9 mouse cellular contexts compared by ENCODE assay signal in the genomic region with DNA sequence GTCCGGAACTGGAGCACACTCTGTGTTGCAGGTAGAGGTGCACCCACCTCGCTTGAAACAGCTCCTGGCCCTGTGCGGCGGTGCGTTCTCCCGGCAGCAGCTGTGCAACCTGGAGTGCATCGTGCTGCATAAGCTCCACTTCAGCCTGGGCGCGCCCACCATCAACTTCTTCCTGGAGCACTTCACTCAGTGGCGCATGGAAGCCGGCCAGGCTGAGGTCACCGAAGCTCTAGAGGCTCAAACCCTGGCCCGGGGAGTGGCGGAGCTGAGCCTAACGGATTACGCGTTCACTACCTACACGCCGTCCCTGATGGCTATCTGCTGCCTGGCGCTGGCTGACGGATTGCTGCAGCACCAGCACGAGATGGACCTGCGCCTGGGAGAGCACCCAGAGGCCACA. TPM values are rescaled to one million over a fixed set of nuclear protein-coding genes. Genes with fewer than 3 reads are reported as not detected.
DNase-seq lines count a peak whose midpoint lies in the region; ATAC-seq and TF ChIP-seq lines count a peak whose summit lies in the region.
"Had no signal": no experiment of that assay in that cellular context is flagged by ENCODE, and none has a peak within 500 bp of the region (broad histone marks: within the 10 kb centered on the region; RNA-seq: fewer than 3 reads in every experiment).

No protein-coding gene starts in this region.

- no peaks in the 10 kb centered on the region for H3K9me3 ChIP-seq in kidney, postnatal 0 days (replicated peaks; ENCODE audit: low read length)
- H3K9me3 ChIP-seq in embryonic facial prominence, embryonic 10.5 days = no peaks in the 10 kb centered on the region
- no peaks in the 10 kb centered on the region for H3K9me3 ChIP-seq in intestine, embryonic 16.5 days (ENCODE audit: control insufficient read depth, low read length)

- TF ChIP-seq CTCF in kidney, postnatal 0 days (IDR thresholded peaks at IDR 0.05; ENCODE audit: low read depth) = no peak
- TF ChIP-seq CTCF in kidney, adult 2 months (conservative IDR thresholded peaks at IDR 0.05; ENCODE audit: insufficient read depth, insufficient read length, low read depth, low read length) = no peak

- no peak for TF ChIP-seq POLR2A in kidney, adult 2 months (IDR thresholded peaks at IDR 0.05; ENCODE audit: low read depth, low read length)

- ATAC-seq in kidney, postnatal 0 days (replicated peaks; ENCODE audit: low FRiP score, low read depth) = no peak
- ATAC-seq in intestine, embryonic 16.5 days = no peak

- H3K4me1 ChIP-seq in kidney, postnatal 0 days (replicated peaks; ENCODE audit: insufficient read depth, low read length) = peaks cover 27% of the 10 kb centered on the region
- H3K4me1 ChIP-seq in kidney, adult 2 months (ENCODE audit: control insufficient read depth, insufficient read depth, low read length) = peaks cover 6% of the 10 kb centered on the region; the same call in 1 of the 2 replicates
- H3K4me1 ChIP-seq in embryonic facial prominence, embryonic 10.5 days = peaks cover 57% of the 10 kb centered on the region
- peaks cover 32% of the 10 kb centered on the region for H3K4me1 ChIP-seq in intestine, embryonic 16.5 days (ENCODE audit: control insufficient read depth, insufficient read depth, low read length)

- intact Hi-C loops in left cerebral cortex, postnatal 25 days (cut with DNase I) = loop anchor here (2.0 to 5.0 kb wide), 2 partner anchors 45 to 62 kb away; a partner anchor contains a TSS

- no peak overlapping the region for H3K27ac ChIP-seq in kidney, postnatal 0 days
- no peak overlapping the region for H3K27ac ChIP-seq in kidney, adult 2 months (ENCODE audit: insufficient read depth, low read depth, low read length)
- no peak overlapping the region for H3K27ac ChIP-seq in embryonic facial prominence, embryonic 10.5 days (replicated peaks)
- no peak overlapping the region for H3K27ac ChIP-seq in intestine, embryonic 16.5 days (ENCODE audit: low read length)

- H3K36me3 ChIP-seq in kidney, postnatal 0 days (ENCODE audit: insufficient read depth, low read length) = no peaks in the 10 kb centered on the region
- H3K36me3 ChIP-seq in kidney, adult 2 months (ENCODE audit: control insufficient read depth, insufficient read depth, low read length) = no peaks in the 10 kb centered on the region
- H3K36me3 ChIP-seq in embryonic facial prominence, embryonic 10.5 days (replicated peaks) = no peaks in the 10 kb centered on the region
- no peaks in the 10 kb centered on the region for H3K36me3 ChIP-seq in intestine, embryonic 16.5 days (ENCODE audit: control insufficient read depth, insufficient read depth, low read length)

- peak; percentile 25 for DNase-seq in kidney, postnatal 0 days (ENCODE audit: low spot score)
- no peak for DNase-seq in kidney, adult 2 months
- peak; percentile 53 for DNase-seq in embryonic facial prominence, embryonic 10.5 days (ENCODE audit: low spot score)
- DNase-seq in neural tube, embryonic 10.5 days (ENCODE audit: extremely low spot score, low spot score) = peak; percentile 61
- DNase-seq in Muller cell, postnatal 12 days (ENCODE audit: inconsistent ontology term) = no peak
- DNase-seq in frontal cortex, postnatal 14 days (ENCODE audit: low spot score in 2 of 2) = no peak
- DNase-seq in left cerebral cortex, postnatal 25 days (ENCODE audit: low spot score in 2 of 2) = no peak

- H3K4me3 ChIP-seq in kidney, postnatal 0 days (replicated peaks; ENCODE audit: low read depth, low read length) = 0 out of 2 replicates have a peak overlapping the region, but pooled peaks have one; percentile 5
- no peak overlapping the region for H3K4me3 ChIP-seq in kidney, adult 2 months (ENCODE audit: insufficient read depth, low read depth, low read length)
- H3K4me3 ChIP-seq in embryonic facial prominence, embryonic 10.5 days = peak overlapping the region; percentile 31
- peak overlapping the region; percentile 11 for H3K4me3 ChIP-seq in intestine, embryonic 16.5 days (ENCODE audit: low read length)

- peaks cover 72% of the 10 kb centered on the region for H3K27me3 ChIP-seq in kidney, postnatal 0 days (ENCODE audit: insufficient read depth, low read length)
- peaks cover 7% of the 10 kb centered on the region for H3K27me3 ChIP-seq in kidney, adult 2 months (replicated peaks; ENCODE audit: control insufficient read depth, insufficient read depth, low read length)
- peaks cover 96% of the 10 kb centered on the region for H3K27me3 ChIP-seq in embryonic facial prominence, embryonic 10.5 days (replicated peaks; ENCODE audit: low read depth, poor library complexity, severe bottlenecking)
- H3K27me3 ChIP-seq in intestine, embryonic 16.5 days (replicated peaks; ENCODE audit: control insufficient read depth, insufficient read depth, low read length) = peaks cover 80% of the 10 kb centered on the region

- H3K9ac ChIP-seq in kidney, postnatal 0 days (ENCODE audit: low read depth, low read length) = no peak overlapping the region
- H3K9ac ChIP-seq in intestine, embryonic 16.5 days (ENCODE audit: low read depth, low read length) = no peak overlapping the region

- WGBS in kidney, postnatal 0 days = 1% methylated on average over 23 of the region's 23 CpGs
- 4% methylated on average over 23 of the region's 23 CpGs for WGBS in kidney, adult 2 months
- under 1% methylated on average over 23 of the region's 23 CpGs for WGBS in embryonic facial prominence, embryonic 10.5 days
- 1% methylated on average over 23 of the region's 23 CpGs for WGBS in intestine, embryonic 16.5 days

- peak overlapping the region; percentile 99 for H3K4me2 ChIP-seq in kidney, postnatal 0 days (ENCODE audit: low read length)
- 0 out of 2 replicates have a peak overlapping the region, but pooled peaks have one; percentile 6 for H3K4me2 ChIP-seq in intestine, embryonic 16.5 days (ENCODE audit: low read depth, low read length)

RNA-seq across cellular contexts. Expression of a gene that starts 1.9 kb away (rescaled TPM):
- polyA plus RNA-seq in kidney, postnatal 0 days (2015; fragmentation: Nextera tagmentation; extraction: Ambion mirVana) = 0.29 and 0.33 TPM in 2 replicates
- 0.47 and 1.1 TPM in 2 replicates for polyA plus RNA-seq in kidney, adult 2 months (2012; rRNA removed)
- 0.24 and 0.57 TPM in 2 replicates for polyA plus RNA-seq in embryonic facial prominence, embryonic 10.5 days (2016; fragmentation: Nextera tagmentation; extraction: Ambion mirVana)
- polyA plus RNA-seq in intestine, embryonic 16.5 days (2015; fragmentation: Nextera tagmentation; extraction: Ambion mirVana) = 0.13 and 0.32 TPM in 2 replicates
- total RNA-seq in left cerebral cortex, postnatal 25 days (2021) = 1 to 10 TPM; 1.6 to 1.9 TPM

RNA-seq across cellular contexts. Expression of a gene that starts 4.1 kb away (rescaled TPM):
- 0.05 TPM in 1 of 2 replicates, not detected in the other for polyA plus RNA-seq in kidney, postnatal 0 days (2015; fragmentation: Nextera tagmentation; extraction: Ambion mirVana)
- not detected in 2 replicates for polyA plus RNA-seq in kidney, adult 2 months (2012; rRNA removed)
- polyA plus RNA-seq in embryonic facial prominence, embryonic 10.5 days (2016; fragmentation: Nextera tagmentation; extraction: Ambion mirVana) = 0.06 and 0.50 TPM in 2 replicates
- polyA plus RNA-seq in intestine, embryonic 16.5 days (2015; fragmentation: Nextera tagmentation; extraction: Ambion mirVana) = 0.05 TPM in 1 of 2 replicates, not detected in the other
- total RNA-seq in left cerebral cortex, postnatal 25 days (2021) = under 1 TPM; 0.18 to 0.44 TPM
- total RNA-seq: heart, postnatal 10 days had no signal

RNA-seq across cellular contexts. Expression of a gene that starts 45.4 kb away (rescaled TPM):
- not detected in 2 replicates for polyA plus RNA-seq in kidney, postnatal 0 days (2015; fragmentation: Nextera tagmentation; extraction: Ambion mirVana)
- 0.05 TPM in 1 of 2 replicates, not detected in the other for polyA plus RNA-seq in kidney, adult 2 months (2012; rRNA removed)
- 0.19 and 0.83 TPM in 2 replicates for polyA plus RNA-seq in embryonic facial prominence, embryonic 10.5 days (2016; fragmentation: Nextera tagmentation; extraction: Ambion mirVana)
- polyA plus RNA-seq in intestine, embryonic 16.5 days (2015; fragmentation: Nextera tagmentation; extraction: Ambion mirVana) = not detected in 2 replicates
- total RNA-seq in left cerebral cortex, postnatal 25 days (2021) = not detected

RNA-seq across cellular contexts. Expression of a gene that starts 56.7 kb away (rescaled TPM):
- 153 and 165 TPM in 2 replicates for polyA plus RNA-seq in kidney, postnatal 0 days (2015; fragmentation: Nextera tagmentation; extraction: Ambion mirVana)
- 6.5 and 9.2 TPM in 2 replicates for polyA plus RNA-seq in kidney, adult 2 months (2012; rRNA removed)
- 90.2 and 98.3 TPM in 2 replicates for polyA plus RNA-seq in embryonic facial prominence, embryonic 10.5 days (2016; fragmentation: Nextera tagmentation; extraction: Ambion mirVana)
- 80.4 and 91.0 TPM in 2 replicates for polyA plus RNA-seq in intestine, embryonic 16.5 days (2015; fragmentation: Nextera tagmentation; extraction: Ambion mirVana)
- 1 to 10 TPM; 9.6 to 9.8 TPM for total RNA-seq in left cerebral cortex, postnatal 25 days (2021)

Comparison
In these comparisons a context has a peak if more than half of its experiments do, and no peak if none do; other contexts are left out.
1. DNase-seq: peak in kidney, postnatal 0 days (single experiment), embryonic facial prominence, embryonic 10.5 days (single experiment) and neural tube, embryonic 10.5 days (single experiment); none in kidney, adult 2 months (single experiment), Muller cell, postnatal 12 days (single experiment), frontal cortex, postnatal 14 days (0 of 2) and left cerebral cortex, postnatal 25 days (0 of 2).